Comparison of ENCODE assay signal across 8 mouse cellular contexts in genomic region chr7:28924802-28925201, GRCm38 (mm10). TPM values are rescaled to one million over a fixed set of nuclear protein-coding genes. Genes with fewer than 3 reads are reported as not detected.
DNase-seq lines count a peak whose midpoint lies in the region; ATAC-seq and TF ChIP-seq lines count a peak whose summit lies in the region.

No protein-coding gene starts in this region.

- H3K9ac ChIP-seq in heart, embryonic 12.5 days: peak overlapping the region; percentile 75
- H3K9ac ChIP-seq in limb, embryonic 13.5 days: peak overlapping the region; percentile 35; the same call in 1 of the 2 replicates
- peak overlapping the region; percentile 48 for H3K9ac ChIP-seq in stomach, postnatal 0 days (ENCODE audit: low read length)

- H3K27ac ChIP-seq in heart, embryonic 12.5 days (ENCODE audit: poor library complexity, severe bottlenecking): peak overlapping the region; percentile 100
- peak overlapping the region; percentile 54 for H3K27ac ChIP-seq in spleen, adult 2 months (ENCODE audit: insufficient read depth, low read length)
- H3K27ac ChIP-seq in limb, embryonic 13.5 days: peak overlapping the region; percentile 96
- H3K27ac ChIP-seq in stomach, postnatal 0 days (replicated peaks): peak overlapping the region; percentile 99

- no peak overlapping the region for H3K4me3 ChIP-seq in heart, embryonic 12.5 days
- H3K4me3 ChIP-seq in spleen, adult 2 months (ENCODE audit: extremely low read depth, insufficient read depth, insufficient read length): no peak overlapping the region
- H3K4me3 ChIP-seq in limb, embryonic 13.5 days: no peak overlapping the region
- no peak overlapping the region for H3K4me3 ChIP-seq in stomach, postnatal 0 days (ENCODE audit: low read depth, low read length)

- peak overlapping the region; percentile 41 for H3K4me2 ChIP-seq in heart, embryonic 12.5 days
- 0 out of 2 replicates have a peak overlapping the region, but pooled peaks have one; percentile 48 for H3K4me2 ChIP-seq in limb, embryonic 13.5 days (replicated peaks)
- peak overlapping the region; percentile 37 for H3K4me2 ChIP-seq in stomach, postnatal 0 days (replicated peaks; ENCODE audit: low read depth)

- no peaks in the 10 kb centered on the region for H3K9me3 ChIP-seq in heart, embryonic 12.5 days (replicated peaks)
- no peaks in the 10 kb centered on the region for H3K9me3 ChIP-seq in limb, embryonic 13.5 days
- no peaks in the 10 kb centered on the region for H3K9me3 ChIP-seq in stomach, postnatal 0 days (ENCODE audit: control insufficient read depth, low read length)

- no peak for DNase-seq in heart, adult 11 months
- DNase-seq in spleen, adult 2 months (ENCODE audit: low read depth in 1 of 2, low spot score in 2 of 2): no peak
- DNase-seq in spleen, adult 18-20 months: no peak
- DNase-seq in stomach, postnatal 0 days (ENCODE audit: low spot score): peak; percentile 54
- DNase-seq in embryo, embryonic 10 days (ENCODE audit: low spot score): no peak
- DNase-seq in B cell, adult 2 months: no peak

- TF ChIP-seq POLR2A in spleen, adult 2 months (IDR thresholded peaks at IDR 0.05; ENCODE audit: low read depth, low read length): no peak

- no peak for ATAC-seq in heart, embryonic 12.5 days (ENCODE audit: insufficient number of reproducible peaks, low FRiP score)
- ATAC-seq in limb, embryonic 13.5 days (ENCODE audit: low FRiP score, low read depth): no peak
- ATAC-seq in stomach, postnatal 0 days (ENCODE audit: low FRiP score, low TSS enrichment): 0 out of 2 replicates have a peak, but pooled peaks have one; percentile 10

- peaks cover 83% of the 10 kb centered on the region for H3K4me1 ChIP-seq in heart, embryonic 12.5 days (replicated peaks)
- H3K4me1 ChIP-seq in spleen, adult 2 months (ENCODE audit: control insufficient read depth, insufficient read depth, insufficient read length): no peaks in the 10 kb centered on the region; the same call in 1 of the 2 replicates
- H3K4me1 ChIP-seq in limb, embryonic 13.5 days: peaks cover 83% of the 10 kb centered on the region
- H3K4me1 ChIP-seq in stomach, postnatal 0 days (replicated peaks; ENCODE audit: control insufficient read depth, insufficient read depth): peaks cover 36% of the 10 kb centered on the region

- 51% methylated on average over 3 of the region's 3 CpGs for WGBS in heart, embryonic 12.5 days
- WGBS in spleen, adult 2 months: 82% methylated on average over 3 of the region's 3 CpGs
- 72% methylated on average over 3 of the region's 3 CpGs for WGBS in limb, embryonic 13.5 days
- 43% methylated on average over 3 of the region's 3 CpGs for WGBS in stomach, postnatal 0 days

- H3K27me3 ChIP-seq in heart, embryonic 12.5 days (replicated peaks): no peaks in the 10 kb centered on the region
- no peaks in the 10 kb centered on the region for H3K27me3 ChIP-seq in spleen, adult 2 months (ENCODE audit: control insufficient read depth, insufficient read depth, low read length)
- H3K27me3 ChIP-seq in limb, embryonic 13.5 days: no peaks in the 10 kb centered on the region
- no peaks in the 10 kb centered on the region for H3K27me3 ChIP-seq in stomach, postnatal 0 days (ENCODE audit: control insufficient read depth, insufficient read depth, low read length)

- TF ChIP-seq EP300 in stomach, postnatal 0 days (optimal IDR thresholded peaks at IDR 0.05): no peak

- peaks cover 8% of the 10 kb centered on the region; the same call in 1 of the 2 replicates for H3K36me3 ChIP-seq in heart, embryonic 12.5 days
- H3K36me3 ChIP-seq in spleen, adult 2 months (ENCODE audit: control insufficient read depth, insufficient read depth, low read length): no peaks in the 10 kb centered on the region
- peaks cover 8% of the 10 kb centered on the region; the same call in 1 of the 2 replicates for H3K36me3 ChIP-seq in limb, embryonic 13.5 days
- no peaks in the 10 kb centered on the region for H3K36me3 ChIP-seq in stomach, postnatal 0 days (ENCODE audit: control insufficient read depth, insufficient read depth, low read length)

- TF ChIP-seq CTCF in spleen, adult 2 months (IDR thresholded peaks at IDR 0.05; ENCODE audit: extremely low read depth, insufficient read depth, insufficient read length, insufficient replicate concordance): no peak
- TF ChIP-seq CTCF in stomach, postnatal 0 days (IDR thresholded peaks at IDR 0.05; ENCODE audit: low read depth): no peak

RNA-seq across cellular contexts. Expression of gene Actn4, which starts 37.3 kb away (rescaled TPM):
- polyA plus RNA-seq in heart, embryonic 12.5 days (2016; fragmentation: Nextera tagmentation; extraction: Ambion mirVana): 317 and 318 TPM in 2 replicates
- polyA plus RNA-seq in spleen, adult 2 months (2012; rRNA removed): 156 and 192 TPM in 2 replicates
- polyA plus RNA-seq in limb, embryonic 13.5 days (2015; fragmentation: Nextera tagmentation; extraction: Ambion mirVana): 270 and 300 TPM in 2 replicates
- polyA plus RNA-seq in stomach, postnatal 0 days (2015; fragmentation: Nextera tagmentation; extraction: Ambion mirVana): 216 and 227 TPM in 2 replicates

RNA-seq across cellular contexts. Expression of gene Capn12, which starts 43.6 kb away (rescaled TPM):
- 0.17 and 0.27 TPM in 2 replicates for polyA plus RNA-seq in heart, embryonic 12.5 days (2016; fragmentation: Nextera tagmentation; extraction: Ambion mirVana)
- 0.13 and 0.14 TPM in 2 replicates for polyA plus RNA-seq in spleen, adult 2 months (2012; rRNA removed)
- 0.94 and 0.97 TPM in 2 replicates for polyA plus RNA-seq in limb, embryonic 13.5 days (2015; fragmentation: Nextera tagmentation; extraction: Ambion mirVana)
- 1.9 and 2.3 TPM in 2 replicates for polyA plus RNA-seq in stomach, postnatal 0 days (2015; fragmentation: Nextera tagmentation; extraction: Ambion mirVana)

RNA-seq across cellular contexts. Expression of gene Eif3k, which starts 56.9 kb away (rescaled TPM):
- polyA plus RNA-seq in heart, embryonic 12.5 days (2016; fragmentation: Nextera tagmentation; extraction: Ambion mirVana): 254 and 255 TPM in 2 replicates
- 218 and 234 TPM in 2 replicates for polyA plus RNA-seq in spleen, adult 2 months (2012; rRNA removed)
- 422 and 454 TPM in 2 replicates for polyA plus RNA-seq in limb, embryonic 13.5 days (2015; fragmentation: Nextera tagmentation; extraction: Ambion mirVana)
- polyA plus RNA-seq in stomach, postnatal 0 days (2015; fragmentation: Nextera tagmentation; extraction: Ambion mirVana): 294 and 295 TPM in 2 replicates

RNA-seq across cellular contexts. Expression of gene Map4k1, which starts 57.0 kb away (rescaled TPM):
- polyA plus RNA-seq in heart, embryonic 12.5 days (2016; fragmentation: Nextera tagmentation; extraction: Ambion mirVana): 5.8 and 6.5 TPM in 2 replicates
- 174 and 236 TPM in 2 replicates for polyA plus RNA-seq in spleen, adult 2 months (2012; rRNA removed)
- 9.5 and 10.0 TPM in 2 replicates for polyA plus RNA-seq in limb, embryonic 13.5 days (2015; fragmentation: Nextera tagmentation; extraction: Ambion mirVana)
- 3.0 and 3.6 TPM in 2 replicates for polyA plus RNA-seq in stomach, postnatal 0 days (2015; fragmentation: Nextera tagmentation; extraction: Ambion mirVana)
